Mouse (Mus musculus) C2C12 (cell line): ENCODE results near the gene Acadsb. TPM values are rescaled to one million over a fixed set of nuclear protein-coding genes. Genes with fewer than 3 reads are reported as not detected.

Experiments used
- H3K27me3 ChIP-seq: one replicate; pipeline ENCODE4 v1.6.1; 2011; ENCODE audit not compliant: control insufficient read depth, insufficient read depth, insufficient read length
- H3K36me3 ChIP-seq: one replicate; pipeline ENCODE4 v1.6.1; 2011; ENCODE audit not compliant: control insufficient read depth, insufficient read depth
- H3K4me3 ChIP-seq: one replicate; pipeline ENCODE4 v1.5.1; 2011; ENCODE audit warnings: mild to moderate bottlenecking, control low read depth; ENCODE audit not compliant: poor library complexity, insufficient read depth, severe bottlenecking
- H3K79me2 ChIP-seq: one replicate; pipeline ENCODE4 v1.6.1; 2011; ENCODE audit not compliant: control insufficient read depth, insufficient read depth
- H3K79me3 ChIP-seq: one replicate; pipeline ENCODE4 v1.6.1; 2011; ENCODE audit warnings: low read depth, control low read depth
- H3ac ChIP-seq: one replicate; pipeline ENCODE3; 2011; ENCODE audit warnings: low read depth; ENCODE audit not compliant: control insufficient read depth, insufficient read length
- CEBPB ChIP-seq: IDR thresholded peaks from one replicate; pipeline ENCODE4 v1.6.1; 2011; ENCODE audit warnings: low read depth, mild to moderate bottlenecking, control low read depth, moderate library complexity
- CTCF ChIP-seq: IDR thresholded peaks from one replicate; pipeline ENCODE4 v1.5.1; 2011; ENCODE audit not compliant: control insufficient read depth, insufficient read depth, insufficient read length
- FOSL1 ChIP-seq: IDR thresholded peaks from one replicate; pipeline ENCODE4 v1.8.0; 2011; ENCODE audit warnings: mild to moderate bottlenecking, low read length; ENCODE audit not compliant: poor library complexity, insufficient read depth, severe bottlenecking
- MAX ChIP-seq: IDR thresholded peaks from one replicate; pipeline ENCODE4 v1.6.1; 2011; ENCODE audit warnings: mild to moderate bottlenecking, control low read depth
- MYOD1 ChIP-seq: IDR thresholded peaks from one replicate; pipeline ENCODE4 v1.6.1; 2011; ENCODE audit warnings: low read depth; ENCODE audit not compliant: control insufficient read depth, insufficient read length
- MYOG ChIP-seq: IDR thresholded peaks from one replicate; pipeline ENCODE4 v1.6.1; 2011; ENCODE audit not compliant: control insufficient read depth, insufficient read length; ENCODE audit errors: extremely low read depth
- USF1 ChIP-seq: IDR thresholded peaks from one replicate; pipeline ENCODE4 v1.6.1; 2011; ENCODE audit warnings: low read depth, mild to moderate bottlenecking, control low read depth, moderate library complexity
- polyA plus RNA-seq: library from polyadenylated mRNA; unstranded; fragments of >200 nt; fragmentation: generic; extraction: Trizol; gene quantifications from one replicate; pipeline ENCODE4 v1.2.1, GENCODE M21; 2012; ENCODE audit warnings: missing spikeins

Acadsb gene
- polyA plus RNA-seq, 1 experiment, result 3.5 TPM

- Histone ChIP-seq H3K79me3 (no peaks in the 10 kb centered on the region), H3K27me3 (peaks cover 14% of the 10 kb centered on the region), H3K36me3 (no peaks in the 10 kb centered on the region), H3K4me3 (no peak overlapping the region), H3ac (no peak overlapping the region), H3K79me2 (no peaks in the 10 kb centered on the region)
- TF ChIP-seq USF1 (no peak), MYOG (no peak), MYOD1 (no peak), FOSL1 (no peak), CEBPB (no peak), MAX (no peak), CTCF (no peak)
These were observed 61.1 kb downstream of the Acadsb start for GRCm38 (mm10) chr7:131471551-131471950.

GRCm38 (mm10) chr7:131477140-131477539 lies 66.7 kb downstream of the Acadsb start:
- no peak overlapping the region for H3ac ChIP-seq
- H3K4me3 ChIP-seq, result no peak overlapping the region
- no peaks in the 10 kb centered on the region for H3K79me3 ChIP-seq
- H3K36me3 ChIP-seq, result no peaks in the 10 kb centered on the region
- H3K27me3 ChIP-seq, result peaks cover 28% of the 10 kb centered on the region
- TF ChIP-seq CEBPB (no peak), MYOG (no peak), MYOD1 (no peak), MAX (no peak), USF1 (no peak), CTCF (no peak), FOSL1 (no peak)
- H3K79me2 ChIP-seq, result no peaks in the 10 kb centered on the region

- peaks cover 31% of the 10 kb centered on the region for H3K27me3 ChIP-seq
- no peaks in the 10 kb centered on the region for H3K36me3 ChIP-seq
- no peak for TF ChIP-seq CEBPB
- TF ChIP-seq FOSL1, result no peak
- no peak for TF ChIP-seq CTCF
- TF ChIP-seq MYOD1, result no peak
- no peak for TF ChIP-seq MYOG
- no peak for TF ChIP-seq USF1
- TF ChIP-seq MAX, result no peak
- H3K79me2 ChIP-seq, result no peaks in the 10 kb centered on the region
- no peak overlapping the region for H3ac ChIP-seq
- H3K79me3 ChIP-seq, result no peaks in the 10 kb centered on the region
- no peak overlapping the region for H3K4me3 ChIP-seq
These were observed 68.0 kb downstream of the Acadsb start for GRCm38 (mm10) chr7:131478403-131478802.

Other genes starting within 250 kb of the Acadsb start
- gene 5430419D17Rik, start 236.2 kb upstream of the Acadsb start, polyA plus RNA-seq, result 0.27 TPM
- gene Cuzd1, start 88.3 kb upstream of the Acadsb start, polyA plus RNA-seq, result not detected
- gene Fam24b, start 81.1 kb upstream of the Acadsb start, polyA plus RNA-seq, result 0.07 TPM
- gene Fam24a, start 76.7 kb upstream of the Acadsb start, polyA plus RNA-seq, result not detected
- 12.3 TPM for gene 2310057M21Rik, start 47.8 kb upstream of the Acadsb start, polyA plus RNA-seq
- 26.7 TPM for gene Pstk, start 39.5 kb upstream of the Acadsb start, polyA plus RNA-seq
- gene Ikzf5, start 80 bp upstream of the Acadsb start, polyA plus RNA-seq, result 4.2 TPM
- gene Hmx3, start 132.3 kb downstream of the Acadsb start, polyA plus RNA-seq, result 0.06 TPM
- 2.2 TPM for gene Hmx2, start 138.2 kb downstream of the Acadsb start, polyA plus RNA-seq
- gene Bub3, start 149.6 kb downstream of the Acadsb start, polyA plus RNA-seq, result 164 TPM